Mouse (Mus musculus) subcutaneous adipose tissue, adult 2 months (tissue): ENCODE results near the gene Rreb1. TPM values are rescaled to one million over a fixed set of nuclear protein-coding genes. Genes with fewer than 3 reads are reported as not detected.

Experiments used
- polyA plus RNA-seq: library from polyadenylated mRNA; depleted of rRNA; stranded (reverse); fragments of >200 nt; gene quantifications from 2 replicates; pipeline ENCODE4 v1.2.3, GENCODE M21; 2012; ENCODE audit warnings: low replicate concordance; rRNA removed

The Rreb1 gene
- 18.9 and 21.4 TPM in 2 replicates for polyA plus RNA-seq

GRCm38 (mm10) chr13:37778147-37778593 lies at the start of gene Rreb1:
Gene Rreb1, plus strand, starts transcription at chr13:37778400.

GRCm38 (mm10) chr13:37993704-37994404 lies 215.7 kb downstream of the Rreb1 start, which contains the start of gene Ssr1:
Gene Ssr1, minus strand, starts transcription at chr13:37994217.

Other genes starting within 250 kb of the Rreb1 start
- gene Ssr1, start 215.8 kb downstream of the Rreb1 start, polyA plus RNA-seq, result 8.9 and 12.7 TPM in 2 replicates